Mouse (Mus musculus) lung, postnatal 25 days (tissue): ENCODE data around the gene Cdr2l.
A peak's percentile ranks its signal among the peaks of the same experiment; 100 is the strongest.
"Not testable (repeated sequence)": the region's sequence is repeated elsewhere in the genome, so short reads cannot be mapped to it uniquely, and the experiment has no call there.

Experiments
- DNase-seq: peaks from one replicate; pipeline ENCODE4 v3.0.0; 2022; ENCODE audit warnings: low spot score

Cdr2l gene

DNA sequence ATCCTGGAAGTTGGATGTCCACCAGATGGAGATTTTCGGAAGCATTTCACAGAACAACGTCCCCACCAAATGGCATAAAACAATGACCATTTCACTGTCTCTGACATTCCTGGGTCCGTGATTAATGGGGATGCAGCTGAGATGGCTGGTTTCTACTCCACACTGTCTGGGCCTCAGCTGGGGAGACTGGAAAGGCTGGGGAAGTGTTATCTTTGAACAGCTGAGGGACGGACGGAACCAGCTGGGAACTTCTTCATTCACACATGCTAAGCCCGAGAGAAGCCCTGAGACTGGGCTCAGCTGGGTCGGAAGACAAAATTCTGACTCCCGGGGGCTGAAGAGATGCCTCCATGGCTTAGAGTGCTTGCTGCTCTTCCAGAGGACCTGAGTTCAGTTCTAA lies 10.4 kb upstream of the Cdr2l start:
- DNase-seq: no peak

DNA sequence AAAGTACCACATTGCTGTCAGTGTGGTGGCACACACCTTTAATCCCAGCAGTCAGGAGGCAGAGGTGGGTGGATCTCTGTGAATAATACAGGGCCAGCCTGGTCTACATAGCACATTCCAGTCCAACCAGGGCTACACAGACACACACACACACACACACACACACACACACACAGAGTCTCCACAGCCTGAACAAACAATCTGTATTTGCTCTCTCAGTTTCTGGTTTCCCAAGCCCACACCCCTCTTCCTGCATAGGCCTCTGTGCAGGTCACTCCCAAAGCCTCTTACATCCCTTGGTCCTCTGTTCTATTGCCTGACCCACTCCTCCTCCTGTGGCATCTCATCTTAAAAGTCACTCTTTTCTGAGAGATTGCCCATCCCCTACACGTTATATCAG lies 9.7 kb upstream of the Cdr2l start:
- no peak for DNase-seq

DNA sequence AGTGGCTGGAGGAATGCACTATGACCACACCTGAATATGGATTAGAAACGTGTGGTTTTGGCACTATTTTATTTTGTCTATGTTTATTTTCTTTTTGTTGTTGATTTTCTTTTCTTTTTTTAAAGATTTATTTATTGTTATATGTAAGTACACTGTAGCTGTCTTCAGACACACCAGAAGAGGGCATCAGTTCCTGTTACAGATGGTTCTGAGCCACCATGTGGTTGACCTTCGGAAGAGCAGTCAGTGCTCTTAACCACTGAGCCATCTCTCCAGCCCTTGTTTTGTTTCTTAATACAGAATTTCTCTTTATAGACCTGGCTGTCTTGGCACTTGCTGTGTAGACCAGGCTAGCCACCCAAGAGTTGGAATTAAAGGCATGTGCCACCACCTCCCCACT lies 9.0 kb upstream of the Cdr2l start:
- DNase-seq: no peak

DNA sequence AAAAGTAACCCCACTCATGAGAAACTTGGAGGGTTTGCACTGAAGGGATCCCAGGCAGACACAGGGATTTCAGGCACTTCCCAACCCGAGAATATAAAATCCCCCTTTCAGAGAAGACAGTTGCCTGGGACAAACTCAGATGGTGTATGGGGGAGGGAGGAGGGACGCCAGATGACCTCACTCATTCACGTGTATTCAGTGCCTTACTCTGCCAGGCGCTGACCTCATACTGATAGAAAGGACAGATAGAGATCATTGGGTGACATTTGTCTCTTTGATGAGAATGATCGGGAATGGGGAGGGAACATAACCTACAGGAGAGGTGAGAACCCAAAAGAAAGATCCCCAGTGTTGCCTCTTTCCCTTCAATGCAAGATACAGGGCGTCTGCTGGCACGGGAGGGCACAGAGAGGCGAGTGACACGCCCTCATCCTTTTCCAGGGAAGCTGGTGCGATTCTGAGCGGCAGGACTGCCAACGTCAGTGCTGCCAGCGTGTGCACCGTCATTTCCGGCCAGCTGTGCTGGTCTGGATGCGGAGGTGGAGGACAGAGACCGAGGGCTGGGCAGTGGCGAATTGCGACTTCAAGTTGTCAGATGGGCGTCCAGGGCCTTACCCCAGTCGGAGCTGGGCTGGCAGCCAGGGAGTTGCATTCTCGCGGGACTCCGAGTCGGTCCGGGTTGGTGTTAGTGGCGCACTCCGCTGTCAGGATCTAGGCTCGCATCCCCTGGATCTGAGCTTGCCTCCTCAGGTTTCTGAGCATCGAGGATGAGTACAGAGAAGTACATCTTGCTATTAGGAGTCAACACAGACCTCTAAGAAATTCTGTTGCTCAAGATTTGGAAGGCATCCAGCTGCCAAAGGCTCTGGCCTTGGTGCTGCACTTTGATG lies 7.7 kb upstream of the Cdr2l start:
- DNase-seq: peak; percentile 71

DNA sequence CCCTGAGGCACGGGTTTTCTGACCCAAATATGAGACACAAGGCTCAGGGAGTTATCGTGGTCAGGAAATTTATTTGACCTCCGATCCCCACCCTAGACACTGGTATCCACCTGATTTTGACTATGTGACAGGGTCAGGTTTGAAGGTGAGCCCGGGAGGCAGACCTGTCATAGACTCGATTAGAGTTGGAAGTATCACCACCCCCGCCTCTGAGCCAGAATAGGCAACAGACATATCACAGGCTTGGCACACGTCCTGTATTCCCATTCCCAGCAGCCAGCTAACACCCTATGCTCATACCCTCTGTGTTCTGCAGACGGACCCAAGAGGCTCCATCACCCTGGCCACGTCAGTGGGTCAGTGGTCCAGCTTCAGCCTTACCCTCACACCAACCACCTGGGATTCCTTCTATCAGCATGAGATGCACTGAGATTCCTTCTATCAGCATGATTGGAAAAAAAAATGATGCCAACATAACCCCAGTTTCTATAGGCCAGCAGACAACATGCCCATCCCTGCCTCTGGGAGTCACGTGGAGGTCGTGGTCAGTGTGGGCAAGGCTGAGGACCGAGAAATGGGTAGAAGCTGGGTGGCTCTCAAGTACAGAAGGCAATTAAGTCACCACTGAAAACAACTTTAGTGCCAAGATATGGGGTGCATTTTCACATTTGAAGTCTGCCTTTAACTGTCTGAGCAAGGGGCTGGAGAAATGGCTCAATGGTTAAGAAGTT lies 6.9 kb upstream of the Cdr2l start:
- no peak for DNase-seq

DNA sequence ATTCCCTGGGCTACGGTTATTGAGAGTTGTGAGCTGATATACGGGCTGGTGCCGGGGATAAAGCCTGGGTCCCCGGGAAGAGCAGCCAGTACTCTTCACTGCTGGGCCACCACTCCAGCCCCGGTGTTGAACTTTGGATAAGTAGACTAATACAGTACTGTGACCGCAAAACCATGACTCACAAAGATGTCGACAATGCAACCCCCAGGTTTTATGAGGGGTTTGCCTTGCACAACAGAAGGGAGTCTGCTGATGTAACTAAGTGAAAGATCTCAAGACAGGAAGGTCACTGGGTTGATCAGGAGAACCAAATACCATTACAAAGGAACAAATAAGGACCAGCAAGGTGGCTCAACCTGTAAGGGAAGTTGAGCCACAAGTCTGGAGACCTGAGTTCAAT lies 5.0 kb upstream of the Cdr2l start:
- no peak for DNase-seq

DNA sequence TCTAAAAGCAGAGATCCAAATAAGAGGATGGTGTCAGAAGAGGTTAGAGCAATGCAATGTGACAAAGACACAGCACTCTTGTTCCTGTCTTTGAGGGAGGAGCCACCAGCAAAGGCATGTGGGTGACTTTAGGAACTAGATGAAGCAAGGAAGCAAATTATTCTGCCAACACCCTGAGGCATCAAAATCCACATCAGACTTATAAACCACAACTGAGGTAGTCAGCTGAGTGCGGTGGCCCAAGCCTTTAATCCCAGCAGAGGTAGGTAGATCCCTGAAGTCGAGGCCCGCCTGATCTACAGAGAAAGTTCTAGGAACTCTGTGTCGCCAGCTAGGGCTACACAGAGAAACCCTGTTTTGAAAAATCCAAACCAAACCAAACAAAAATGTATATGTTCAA lies 4.5 kb upstream of the Cdr2l start:
- no peak for DNase-seq

DNA sequence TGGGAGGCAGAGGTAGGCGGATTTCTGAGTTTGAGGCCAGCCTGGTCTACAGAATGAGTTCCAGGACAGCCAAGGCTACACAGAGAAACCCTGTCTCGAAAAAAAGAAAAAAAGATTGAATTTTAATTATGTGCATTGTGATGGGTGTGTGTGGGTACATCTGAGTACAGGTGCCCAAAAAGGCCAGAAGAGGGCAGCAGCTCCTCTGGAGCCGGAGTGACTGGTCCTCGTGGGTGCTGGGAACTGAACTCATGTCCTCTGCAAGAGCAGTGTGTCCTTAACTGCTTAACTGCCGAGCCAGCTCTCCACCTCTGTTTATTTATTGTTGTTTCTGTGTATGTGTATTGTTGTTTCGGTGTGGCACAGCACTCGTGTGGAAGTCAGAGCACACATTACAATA lies 3.9 kb upstream of the Cdr2l start:
- DNase-seq: no peak

DNA sequence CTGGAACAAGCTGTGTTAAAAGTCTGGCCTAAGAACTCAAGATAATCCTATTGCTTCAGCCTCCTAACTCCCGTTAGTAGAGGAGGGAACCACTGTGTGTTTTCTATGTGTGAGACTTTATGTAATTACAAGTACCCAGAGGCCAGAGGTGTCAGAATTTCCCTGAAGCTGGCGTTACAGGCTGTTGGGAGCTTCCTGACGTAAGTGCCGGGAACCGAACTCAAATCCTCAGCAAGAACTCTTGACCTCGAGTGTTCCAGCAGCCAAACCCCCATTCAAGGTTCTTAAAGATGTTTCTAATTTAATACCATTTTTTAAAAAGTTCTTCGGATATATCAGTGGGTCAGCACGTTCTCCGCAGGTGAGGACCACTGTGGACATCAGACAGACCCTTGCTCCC lies 440 bp upstream of the Cdr2l start:
- DNase-seq: no peak

DNA sequence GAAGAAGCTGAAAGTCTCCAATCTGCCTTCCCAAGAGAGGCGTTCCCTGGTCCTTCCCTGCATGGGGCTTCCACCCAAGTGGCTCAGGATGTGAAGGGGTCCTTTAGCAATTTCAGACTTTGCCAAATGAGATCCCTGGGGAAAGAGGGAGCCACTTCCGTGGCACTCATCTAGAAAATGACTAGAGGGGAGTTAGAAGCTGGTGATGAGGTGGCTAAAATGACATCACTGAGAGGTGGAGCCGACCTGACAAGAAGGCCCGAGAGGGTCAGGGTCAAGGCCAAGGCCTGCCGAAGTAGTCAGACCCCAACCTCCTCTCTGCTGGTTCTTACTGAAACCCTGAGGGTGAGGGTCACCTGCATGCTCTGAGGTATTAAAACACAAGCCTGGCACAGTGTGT lies 1.2 kb downstream of the Cdr2l start:
- DNase-seq: no peak

DNA sequence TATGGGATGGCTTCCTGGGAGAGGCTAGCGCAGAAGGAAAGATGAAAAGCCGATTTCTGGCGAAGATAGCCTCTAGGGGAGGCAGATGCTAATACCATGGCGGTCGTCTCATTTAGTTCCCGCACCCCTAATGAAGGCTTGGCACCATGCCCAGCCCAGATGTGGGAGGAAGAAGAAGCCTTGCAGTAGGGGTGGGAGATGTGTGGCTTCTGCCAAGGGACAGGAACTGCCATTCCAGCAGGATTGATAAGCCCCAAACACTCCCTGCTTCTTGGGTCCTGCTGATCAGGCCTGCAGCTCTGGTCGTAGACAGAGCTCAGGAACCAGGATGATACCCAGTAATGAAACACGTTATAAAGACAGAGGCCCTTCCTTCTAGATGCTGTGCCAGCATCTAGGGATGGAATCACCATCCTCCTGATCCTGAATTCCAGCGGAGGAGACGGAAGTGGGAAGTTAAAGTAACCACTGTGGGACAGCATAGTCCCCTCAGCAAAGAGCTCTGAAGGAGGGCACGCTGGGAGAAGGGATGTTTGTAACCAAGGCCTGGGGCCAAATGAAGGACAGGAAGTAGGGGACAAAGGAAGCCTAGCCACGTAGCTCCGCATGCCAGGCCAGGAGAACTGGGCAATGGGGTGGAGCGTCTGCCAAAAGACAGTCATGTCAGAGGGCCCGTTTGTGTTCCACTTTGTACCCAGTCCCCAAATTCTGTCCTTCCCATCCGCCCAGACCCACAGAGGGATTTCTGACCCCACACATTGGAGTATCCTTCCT lies 2.2 kb downstream of the Cdr2l start:
- DNase-seq: peak; percentile 51

DNA sequence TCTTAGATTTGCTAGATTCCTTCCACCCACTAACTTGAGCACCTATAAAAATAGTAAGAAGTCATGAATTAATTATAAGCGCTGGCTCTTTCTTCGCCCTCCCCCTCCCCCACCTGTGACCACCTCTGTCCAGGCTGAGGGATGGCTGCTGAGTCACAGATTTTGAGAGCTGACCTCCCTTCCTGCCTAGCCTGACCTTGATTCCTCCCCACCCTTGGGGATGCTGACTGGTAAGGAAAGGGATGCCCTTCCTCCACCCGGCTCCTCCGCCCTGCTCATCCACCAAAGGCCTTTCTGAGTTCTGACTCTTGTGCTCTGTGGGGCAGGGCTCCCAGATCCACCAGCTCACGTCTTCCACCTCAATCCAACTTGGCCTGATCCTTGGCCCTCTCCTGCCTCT lies 2.9 kb downstream of the Cdr2l start:
- no peak for DNase-seq

DNA sequence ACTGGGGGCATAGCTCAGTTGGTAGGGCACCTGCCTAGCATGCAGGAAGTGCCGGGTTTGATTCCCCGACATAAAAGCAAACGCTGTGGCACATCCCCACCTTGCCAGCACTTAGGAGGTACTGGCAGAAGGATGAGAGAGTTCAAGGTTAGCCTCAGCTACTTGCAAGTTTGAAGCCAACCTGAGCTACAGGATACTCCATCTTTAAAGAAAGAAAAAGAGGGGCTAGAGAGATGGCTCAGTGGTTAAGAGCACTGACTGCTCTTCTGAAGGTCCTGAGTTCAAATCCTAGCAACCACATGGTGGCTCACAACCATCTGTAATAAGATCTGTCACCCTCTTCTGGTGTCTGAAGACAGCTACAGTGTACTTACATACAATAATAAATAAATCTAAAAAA lies 5.1 kb downstream of the Cdr2l start:
- not testable (repeated sequence) for DNase-seq

DNA sequence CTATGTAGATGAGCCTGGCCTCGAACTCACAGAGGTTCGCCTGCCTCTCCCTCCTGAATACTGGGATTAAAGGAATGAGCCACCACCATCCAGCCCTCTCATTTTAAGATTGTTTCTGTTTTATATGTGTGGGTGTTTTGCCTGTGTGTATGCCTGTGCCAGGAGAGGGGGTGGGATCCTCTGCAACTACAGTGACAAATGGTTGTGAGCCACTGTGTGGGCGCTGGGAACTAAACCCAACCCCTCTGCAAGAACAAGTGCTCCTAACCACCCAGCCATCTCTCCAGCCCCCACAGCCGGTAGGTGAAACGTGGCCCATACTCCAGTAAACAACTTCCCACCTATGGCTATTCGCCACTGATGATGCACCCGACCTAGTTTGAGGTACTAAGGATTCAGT lies 9.6 kb downstream of the Cdr2l start:
- DNase-seq: no peak

DNA sequence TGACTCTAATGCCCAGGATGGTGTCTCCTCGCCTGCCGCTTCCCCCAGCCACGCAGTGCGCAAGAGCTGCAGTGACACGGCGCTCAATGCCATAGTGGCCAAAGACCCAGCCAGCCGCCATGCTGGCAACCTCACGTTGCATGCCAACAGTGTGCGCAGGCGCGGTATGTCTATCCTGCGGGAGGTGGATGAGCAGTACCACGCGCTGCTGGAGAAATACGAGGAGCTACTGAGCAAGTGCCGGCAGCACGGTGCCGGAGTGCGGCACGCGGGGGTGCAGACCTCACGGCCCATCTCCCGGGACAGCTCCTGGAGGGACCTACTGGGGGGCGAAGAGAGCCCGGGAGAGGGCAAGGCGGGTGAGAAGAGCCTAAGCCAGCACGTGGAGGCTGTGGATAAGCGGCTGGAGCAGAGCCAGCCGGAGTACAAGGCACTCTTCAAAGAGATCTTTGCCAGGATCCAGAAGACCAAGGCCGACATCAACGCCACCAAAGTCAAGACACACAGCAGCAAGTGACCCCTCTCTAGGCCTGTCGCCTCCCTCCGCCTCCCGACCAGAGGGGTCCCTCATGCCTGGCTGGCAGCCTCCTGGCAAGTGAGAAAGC lies 12.1 kb downstream of the Cdr2l start:
- DNase-seq: no peak

DNA sequence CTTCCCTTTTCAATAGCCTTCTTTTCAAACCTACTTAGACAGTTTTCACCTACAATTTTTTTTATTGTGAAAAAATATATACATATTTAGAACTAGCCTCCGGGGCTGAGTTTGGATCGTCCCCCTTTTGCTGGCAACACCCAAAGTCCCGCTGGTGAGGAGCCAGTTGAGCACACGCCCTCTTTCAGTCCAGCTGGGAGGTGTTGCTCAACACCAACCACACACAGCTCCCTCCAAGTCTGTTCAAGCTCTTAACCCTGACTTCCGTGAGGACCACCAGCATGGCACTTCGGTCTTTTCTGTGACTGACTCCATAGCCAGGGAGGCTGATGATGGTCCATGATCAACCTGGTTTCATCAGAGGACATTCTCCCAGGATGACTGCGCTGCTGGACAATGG lies 16.4 kb downstream of the Cdr2l start:
- no peak for DNase-seq

DNA sequence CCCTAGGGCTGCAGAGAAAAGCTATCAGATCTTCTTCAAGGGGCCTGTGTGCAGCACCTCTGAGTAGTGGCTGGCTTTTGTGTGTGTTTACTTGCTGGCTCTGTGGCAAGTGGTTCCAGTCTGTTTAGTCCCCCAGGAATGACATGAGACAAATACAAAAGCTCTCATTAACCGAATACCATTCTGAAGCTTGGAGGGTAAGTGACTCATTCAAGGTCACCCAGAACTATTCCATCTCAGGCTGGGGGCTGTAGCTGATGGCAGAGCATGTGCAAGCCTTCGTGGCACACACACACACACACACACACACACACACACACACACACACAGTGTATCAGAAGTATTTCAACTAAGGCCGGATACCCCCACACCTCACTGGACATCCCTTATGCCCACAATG lies 18.4 kb downstream of the Cdr2l start:
- no peak for DNase-seq

DNA sequence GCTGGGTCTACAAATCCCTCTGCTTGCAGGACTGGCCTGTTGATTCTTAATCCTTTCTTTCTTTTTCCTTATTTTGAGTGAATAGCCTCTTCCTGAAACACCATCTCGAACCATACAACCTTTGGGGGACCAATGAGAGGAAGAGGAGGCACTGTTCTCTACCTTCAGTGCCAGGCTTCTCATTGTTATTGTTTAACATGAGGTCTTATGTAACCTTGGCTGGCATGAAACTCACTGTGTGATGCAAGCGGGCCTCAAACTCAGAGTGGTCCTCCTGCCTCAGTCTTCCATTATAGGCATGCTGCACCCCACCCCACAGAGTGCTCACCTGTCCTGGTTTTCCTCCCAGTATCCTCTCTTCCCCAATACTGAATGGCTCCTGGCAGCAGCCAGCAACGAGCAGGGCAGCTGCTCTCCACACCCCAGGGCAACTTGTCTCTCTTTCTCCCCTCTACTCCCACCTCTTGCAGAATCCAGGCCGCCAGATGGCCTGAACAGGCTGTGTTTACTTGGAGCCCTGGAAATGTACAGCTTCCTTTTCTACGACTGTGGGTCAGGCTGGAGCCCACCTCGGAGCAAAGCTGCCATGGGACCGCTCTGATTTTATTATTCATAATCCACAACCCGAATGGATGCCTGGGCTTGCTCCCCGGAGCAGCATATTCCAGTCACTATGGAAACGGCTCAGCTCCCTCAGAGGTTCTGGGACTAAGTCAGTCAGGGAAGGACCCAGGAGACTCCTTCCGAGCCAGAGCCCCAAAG lies 19.1 kb downstream of the Cdr2l start:
- no peak for DNase-seq

DNA sequence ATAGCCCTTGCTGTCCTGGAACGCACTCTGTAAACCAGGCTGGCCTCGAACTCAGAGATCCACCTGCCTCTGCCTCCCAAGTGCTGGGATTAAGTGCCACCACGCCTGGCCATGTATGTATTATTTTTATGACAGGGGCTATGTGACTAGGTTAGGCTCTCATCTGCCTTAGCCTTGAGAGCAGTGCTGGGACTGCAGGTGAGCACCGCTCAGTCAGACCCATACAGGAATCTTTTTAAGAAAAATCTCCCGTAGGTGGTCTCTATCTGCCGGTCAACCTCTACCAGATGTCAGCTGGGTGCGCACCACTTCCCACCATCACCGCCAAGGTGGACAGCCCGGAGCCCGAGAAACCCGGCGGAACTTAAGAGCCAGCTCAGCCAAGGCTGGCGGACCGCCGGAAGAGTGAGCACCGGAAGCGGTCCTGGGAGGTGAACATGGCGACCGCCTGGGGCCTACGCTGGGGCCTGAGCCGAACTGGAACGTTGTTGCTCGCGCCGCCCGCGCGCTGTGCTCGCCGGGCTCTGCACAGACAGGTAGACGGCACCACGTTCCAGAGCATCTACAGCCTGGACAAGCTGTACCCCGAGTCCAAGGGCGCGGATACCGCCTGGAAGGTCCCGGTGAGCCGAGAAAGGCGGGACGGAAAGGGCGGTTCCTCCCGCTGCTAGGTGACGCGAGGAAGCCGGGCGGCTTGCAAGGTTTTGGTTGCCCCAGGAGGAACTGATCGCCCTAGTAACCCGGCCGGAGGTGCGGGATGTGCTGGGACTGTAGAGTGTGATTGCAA lies 21.8 kb downstream of the Cdr2l start, which contains the start of gene Mrpl58:
Mrpl58 (plus strand) TSS at position 415 of the 787 bp plus-strand sequence.
- peak; percentile 85 for DNase-seq

DNA sequence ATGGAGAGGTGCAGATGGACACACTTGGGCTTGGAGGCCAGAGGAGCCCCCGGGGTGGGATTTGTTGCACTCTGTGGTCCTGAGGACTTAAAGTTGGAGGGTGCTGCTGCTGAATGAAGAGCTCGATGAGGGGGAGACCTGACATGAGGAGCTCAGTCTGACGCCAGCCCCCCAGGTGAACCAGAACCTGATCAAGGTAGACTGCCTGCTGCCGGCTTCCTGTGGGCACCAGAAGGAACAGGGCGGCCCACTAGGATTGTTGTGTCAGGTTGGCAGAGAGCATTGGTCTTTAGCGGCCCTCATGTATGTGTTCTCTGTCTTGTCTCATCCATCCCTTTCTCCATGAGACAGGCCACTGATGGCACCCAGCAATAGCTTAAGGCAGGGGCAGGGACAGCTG lies 24.0 kb downstream of the Cdr2l start:
- DNase-seq: no peak
